Mouse (Mus musculus): ENCODE data around the gene Pglyrp1. TPM values are rescaled to one million over a fixed set of nuclear protein-coding genes. Genes with fewer than 3 reads are reported as not detected.

Gene Pglyrp1
- polyA plus RNA-seq, 1 experiment from 2014 or later = 110 TPM

- H3K27me3 ChIP-seq (ENCODE audit: control insufficient read depth, insufficient read depth, low read length) = 0 out of 2 replicates have a peak, but pooled peaks cover 2% of the 10 kb centered on the region
- TF ChIP-seq CTCF (IDR thresholded peaks at IDR 0.05; ENCODE audit: low read depth) = no peak
- TF ChIP-seq EP300 (optimal IDR thresholded peaks at IDR 0.05) = no peak
- 4% methylated on average over 28 of the region's 42 CpGs for WGBS
- peak overlapping the region; percentile 53 for H3K9ac ChIP-seq (ENCODE audit: low read length)
- H3K36me3 ChIP-seq (ENCODE audit: control insufficient read depth, insufficient read depth, low read length) = no peaks in the 10 kb centered on the region
- ATAC-seq (ENCODE audit: low FRiP score, low TSS enrichment) (peak; percentile 44), DNase-seq (ENCODE audit: low spot score) (peak; percentile 22)
- H3K4me3 ChIP-seq (ENCODE audit: low read depth, low read length) = peak overlapping the region; percentile 45
- H3K27ac ChIP-seq (replicated peaks) = peak overlapping the region; percentile 35; the same call in 1 of the 2 replicates
- H3K4me2 ChIP-seq (replicated peaks; ENCODE audit: low read depth) = peak overlapping the region; percentile 68
- H3K4me1 ChIP-seq (replicated peaks; ENCODE audit: control insufficient read depth, insufficient read depth) = 0 out of 2 replicates have a peak, but pooled peaks cover 2% of the 10 kb centered on the region
- no peaks in the 10 kb centered on the region for H3K9me3 ChIP-seq (ENCODE audit: control insufficient read depth, low read length)
These were observed 55.1 kb downstream of the Pglyrp1 start for GRCm38 (mm10) chr7:18926041-18926790.

- DNase-seq (ENCODE audit: low spot score) = no peak
- Histone ChIP-seq H3K36me3 (ENCODE audit: control insufficient read depth, insufficient read depth, low read length) (no peaks in the 10 kb centered on the region), H3K4me3 (ENCODE audit: low read depth, low read length) (peak overlapping the region; percentile 45; the same call in 1 of the 2 replicates), H3K4me2 (replicated peaks; ENCODE audit: low read depth) (peak overlapping the region; percentile 68), H3K27me3 (ENCODE audit: control insufficient read depth, insufficient read depth, low read length) (0 out of 2 replicates have a peak, but pooled peaks cover 2% of the 10 kb centered on the region), H3K9ac (ENCODE audit: low read length) (no peak overlapping the region), H3K9me3 (ENCODE audit: control insufficient read depth, low read length) (no peaks in the 10 kb centered on the region), H3K4me1 (replicated peaks; ENCODE audit: control insufficient read depth, insufficient read depth) (0 out of 2 replicates have a peak, but pooled peaks cover 2% of the 10 kb centered on the region), H3K27ac (replicated peaks) (no peak overlapping the region)
- 40% methylated on average over 6 of the region's 6 CpGs for WGBS
- TF ChIP-seq EP300 (optimal IDR thresholded peaks at IDR 0.05) = no peak
- TF ChIP-seq CTCF (IDR thresholded peaks at IDR 0.05; ENCODE audit: low read depth) = no peak
- ATAC-seq (ENCODE audit: low FRiP score, low TSS enrichment) = 0 out of 2 replicates have a peak, but pooled peaks have one; percentile 3
These were observed 55.8 kb downstream of the Pglyrp1 start for GRCm38 (mm10) chr7:18926911-18927310.

GRCm38 (mm10) chr7:18927759-18928158 lies 56.6 kb downstream of the Pglyrp1 start:
- H3K4me2 ChIP-seq (replicated peaks; ENCODE audit: low read depth) = no peak overlapping the region; the same call in 1 of the 2 replicates
- no peaks in the 10 kb centered on the region for H3K36me3 ChIP-seq (ENCODE audit: control insufficient read depth, insufficient read depth, low read length)
- no peak for DNase-seq (ENCODE audit: low spot score)

More at GRCm38 (mm10) chr7:18927759-18928158, 56.6 kb downstream of the Pglyrp1 start:
- TF ChIP-seq EP300 (optimal IDR thresholded peaks at IDR 0.05) (no peak), CTCF (IDR thresholded peaks at IDR 0.05; ENCODE audit: low read depth) (no peak)
- Histone ChIP-seq H3K9ac (ENCODE audit: low read length) (no peak overlapping the region), H3K4me1 (replicated peaks; ENCODE audit: control insufficient read depth, insufficient read depth) (0 out of 2 replicates have a peak, but pooled peaks cover 2% of the 10 kb centered on the region), H3K27me3 (ENCODE audit: control insufficient read depth, insufficient read depth, low read length) (0 out of 2 replicates have a peak, but pooled peaks cover 2% of the 10 kb centered on the region), H3K27ac (replicated peaks) (no peak overlapping the region), H3K9me3 (ENCODE audit: control insufficient read depth, low read length) (no peaks in the 10 kb centered on the region), H3K4me3 (ENCODE audit: low read depth, low read length) (no peak overlapping the region)
- 28% methylated on average over 3 of the region's 3 CpGs for WGBS
- ATAC-seq (ENCODE audit: low FRiP score, low TSS enrichment) = no peak

Other genes with a start within 250 kb of the Pglyrp1 start
- not detected in 2 replicates for gene Psg21, start 214.6 kb upstream of the Pglyrp1 start, polyA plus RNA-seq (2015; fragmentation: Nextera tagmentation; extraction: Ambion mirVana)
- not detected in 2 replicates for gene Psg20, start 185.1 kb upstream of the Pglyrp1 start, polyA plus RNA-seq (2015; fragmentation: Nextera tagmentation; extraction: Ambion mirVana)
- gene Psg22, start 153.2 kb upstream of the Pglyrp1 start, polyA plus RNA-seq (2015; fragmentation: Nextera tagmentation; extraction: Ambion mirVana) = not detected in 2 replicates
- gene Psg19, start 72.8 kb upstream of the Pglyrp1 start, polyA plus RNA-seq (2015; fragmentation: Nextera tagmentation; extraction: Ambion mirVana) = not detected in 2 replicates
- gene Psg17, start 49.7 kb upstream of the Pglyrp1 start, polyA plus RNA-seq (2015; fragmentation: Nextera tagmentation; extraction: Ambion mirVana) = 0.06 and 0.08 TPM in 2 replicates
- gene Mill2, start 31.4 kb upstream of the Pglyrp1 start, polyA plus RNA-seq (2015; fragmentation: Nextera tagmentation; extraction: Ambion mirVana) = 1.3 and 1.4 TPM in 2 replicates
- gene Ccdc61, start 39.1 kb downstream of the Pglyrp1 start, polyA plus RNA-seq (2015; fragmentation: Nextera tagmentation; extraction: Ambion mirVana) = 15.4 and 19.1 TPM in 2 replicates
- 0.18 and 0.22 TPM in 2 replicates for gene Nova2, start 54.6 kb downstream of the Pglyrp1 start, polyA plus RNA-seq (2015; fragmentation: Nextera tagmentation; extraction: Ambion mirVana)
- not detected in 2 replicates for gene Nanos2, start 116.1 kb downstream of the Pglyrp1 start, polyA plus RNA-seq (2015; fragmentation: Nextera tagmentation; extraction: Ambion mirVana)
- 1.3 and 1.4 TPM in 2 replicates for gene Mypop, start 119.9 kb downstream of the Pglyrp1 start, polyA plus RNA-seq (2015; fragmentation: Nextera tagmentation; extraction: Ambion mirVana)
- gene Irf2bp1, start 132.7 kb downstream of the Pglyrp1 start, polyA plus RNA-seq (2015; fragmentation: Nextera tagmentation; extraction: Ambion mirVana) = 9.8 and 12.0 TPM in 2 replicates
- 39.2 and 46.0 TPM in 2 replicates for gene Foxa3, start 152.2 kb downstream of the Pglyrp1 start, polyA plus RNA-seq (2015; fragmentation: Nextera tagmentation; extraction: Ambion mirVana)
- 9.1 and 9.6 TPM in 2 replicates for gene Sympk, start 153.0 kb downstream of the Pglyrp1 start, polyA plus RNA-seq (2015; fragmentation: Nextera tagmentation; extraction: Ambion mirVana)
- gene Rsph6a, start 183.4 kb downstream of the Pglyrp1 start, polyA plus RNA-seq (2015; fragmentation: Nextera tagmentation; extraction: Ambion mirVana) = not detected in 2 replicates
- gene Dmwd, start 204.9 kb downstream of the Pglyrp1 start, polyA plus RNA-seq (2015; fragmentation: Nextera tagmentation; extraction: Ambion mirVana) = 4.5 and 7.0 TPM in 2 replicates
- gene Dmpk, start 212.5 kb downstream of the Pglyrp1 start, polyA plus RNA-seq (2015; fragmentation: Nextera tagmentation; extraction: Ambion mirVana) = 91.3 and 103 TPM in 2 replicates
- 6.1 and 7.7 TPM in 2 replicates for gene Six5, start 223.3 kb downstream of the Pglyrp1 start, polyA plus RNA-seq (2015; fragmentation: Nextera tagmentation; extraction: Ambion mirVana)
- gene Gm4969, start 247.0 kb downstream of the Pglyrp1 start, polyA plus RNA-seq (2015; fragmentation: Nextera tagmentation; extraction: Ambion mirVana) = 0.72 and 0.76 TPM in 2 replicates
- gene Fbxo46, start 248.5 kb downstream of the Pglyrp1 start, polyA plus RNA-seq (2015; fragmentation: Nextera tagmentation; extraction: Ambion mirVana) = 6.5 and 6.7 TPM in 2 replicates